15 mouse cellular contexts compared by ENCODE assay signal in the genomic region with DNA sequence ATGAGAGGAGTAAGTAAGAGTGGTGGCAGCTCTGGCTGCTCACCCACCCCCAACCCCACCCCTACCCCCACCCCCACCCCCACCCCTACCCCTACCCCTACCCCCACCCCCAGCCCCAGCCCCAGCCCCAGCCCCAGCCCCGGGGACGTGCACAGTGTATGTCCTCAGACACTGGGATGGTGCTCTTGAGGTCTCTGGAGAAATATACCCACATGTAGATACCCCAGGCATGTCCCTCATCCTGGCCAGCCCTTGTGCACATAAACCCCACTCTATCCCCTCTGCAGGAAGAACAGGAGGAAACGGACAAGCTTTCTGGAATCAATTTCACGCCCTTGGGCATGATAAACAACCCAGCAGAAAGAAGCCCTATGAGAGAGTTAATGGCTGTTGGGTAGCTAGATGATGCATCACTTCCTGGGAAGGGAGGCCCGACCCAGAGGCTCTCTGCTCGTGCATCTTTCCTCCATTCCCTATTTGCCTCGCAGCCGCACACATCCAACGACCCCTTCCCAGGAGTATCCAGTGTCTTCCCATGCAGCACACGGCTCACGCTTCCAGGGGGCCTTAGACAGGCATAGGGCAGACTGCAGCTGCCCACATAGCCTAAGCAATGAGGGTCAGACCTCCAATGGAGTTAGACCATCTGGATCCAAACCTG.
DNase-seq lines count a peak whose midpoint lies in the region; ATAC-seq and TF ChIP-seq lines count a peak whose summit lies in the region.
"Had no signal": no experiment of that assay in that cellular context is flagged by ENCODE, and none has a peak within 500 bp of the region (broad histone marks: within the 10 kb centered on the region; RNA-seq: fewer than 3 reads in every experiment).

No protein-coding gene starts in this region.

- H3K27ac ChIP-seq in midbrain, embryonic 10.5 days (replicated peaks), result 0 out of 2 replicates have a peak overlapping the region, but pooled peaks have one; percentile 4
- no peak overlapping the region for H3K27ac ChIP-seq in midbrain, postnatal 0 days (ENCODE audit: low read depth, low read length)
- H3K27ac ChIP-seq in embryonic fibroblast, embryonic 13.5 days (ENCODE audit: insufficient read depth, low read length), result peak overlapping the region; percentile 54
- H3K27ac ChIP-seq: left cerebral cortex, adult 2 months had no signal

- H3K27me3 ChIP-seq in midbrain, embryonic 10.5 days (ENCODE audit: low read depth, poor library complexity, severe bottlenecking), result peaks cover 5% of the 10 kb centered on the region; the same call in 1 of the 2 replicates
- H3K27me3 ChIP-seq in midbrain, postnatal 0 days (ENCODE audit: insufficient read depth, low read length), result no peaks in the 10 kb centered on the region; the same call in 1 of the 2 replicates

- TF ChIP-seq POLR2A in embryonic fibroblast, embryonic 13.5 days (IDR thresholded peaks at IDR 0.05; ENCODE audit: low read depth, low read length), result no peak

- H3K9ac ChIP-seq in midbrain, postnatal 0 days (replicated peaks; ENCODE audit: low read length, poor library complexity, severe bottlenecking), result no peak overlapping the region
- H3K9ac ChIP-seq: forebrain, postnatal 0 days had no signal

- no peak for TF ChIP-seq CTCF in midbrain, postnatal 0 days (IDR thresholded peaks at IDR 0.05)
- TF ChIP-seq CTCF in embryonic fibroblast, embryonic 13.5 days (IDR thresholded peaks at IDR 0.05; ENCODE audit: borderline replicate concordance, insufficient read depth, low read length), result no peak

- H3K4me2 ChIP-seq in midbrain, postnatal 0 days (ENCODE audit: low read depth, low read length, poor library complexity, severe bottlenecking), result no peak overlapping the region
- H3K4me2 ChIP-seq: heart, embryonic 11.5 days; liver, embryonic 11.5 days had no signal

- no peaks in the 10 kb centered on the region for H3K36me3 ChIP-seq in midbrain, embryonic 10.5 days
- no peaks in the 10 kb centered on the region for H3K36me3 ChIP-seq in midbrain, postnatal 0 days (ENCODE audit: insufficient read depth, low read length)

- H3K9me3 ChIP-seq in midbrain, embryonic 10.5 days (replicated peaks), result no peaks in the 10 kb centered on the region
- no peaks in the 10 kb centered on the region for H3K9me3 ChIP-seq in midbrain, postnatal 0 days (ENCODE audit: low read length)

- no peak for ATAC-seq in midbrain, postnatal 0 days (ENCODE audit: low FRiP score)
- ATAC-seq in megakaryocyte, adult 5-6 weeks (ENCODE audit: poor library complexity, severe bottlenecking), result no peak
- ATAC-seq: activated CD4-positive, CD25-positive, alpha-beta regulatory T cell, adult 4 months; forebrain, postnatal 0 days had no signal

- WGBS in midbrain, embryonic 10.5 days, result 62% methylated on average over 11 of the region's 11 CpGs
- WGBS in midbrain, postnatal 0 days, result 44% methylated on average over 11 of the region's 11 CpGs

- no peak for DNase-seq in midbrain, embryonic 10.5 days (ENCODE audit: low spot score)
- no peak for DNase-seq in midbrain, postnatal 0 days (ENCODE audit: low spot score)
- peak; percentile 67 for DNase-seq in mesoderm, embryonic 11.5 days (ENCODE audit: low read depth, low spot score)
- no peak for DNase-seq in Muller cell, postnatal 12 days (ENCODE audit: inconsistent ontology term)
- DNase-seq in right cerebral cortex, adult 18-20 months, result no peak
- DNase-seq: cerebellum, adult 11-12 months; forebrain, postnatal 0 days; gastrocnemius, postnatal 25 days; kidney, postnatal 10 days had no signal

- peaks cover 32% of the 10 kb centered on the region for H3K4me1 ChIP-seq in midbrain, embryonic 10.5 days
- no peaks in the 10 kb centered on the region; the same call in 1 of the 2 replicates for H3K4me1 ChIP-seq in midbrain, postnatal 0 days (ENCODE audit: insufficient read depth, low read length)
- peaks cover 32% of the 10 kb centered on the region for H3K4me1 ChIP-seq in embryonic fibroblast, embryonic 13.5 days (ENCODE audit: control insufficient read depth, insufficient read depth, low read length)

- H3K4me3 ChIP-seq in midbrain, embryonic 10.5 days, result no peak overlapping the region
- no peak overlapping the region for H3K4me3 ChIP-seq in midbrain, postnatal 0 days (ENCODE audit: low read depth, low read length)
- no peak overlapping the region for H3K4me3 ChIP-seq in embryonic fibroblast, embryonic 13.5 days (ENCODE audit: insufficient read depth, low read length)
- H3K4me3 ChIP-seq: left cerebral cortex, adult 2 months had no signal
